Mouse (Mus musculus) MEL (cell line): ENCODE data around the gene Mef2b.
A peak's percentile ranks its signal among the peaks of the same experiment; 100 is the strongest.

ENCODE experiments used
- CTCF ChIP-seq, 3 experiments: IDR thresholded peaks in 2 of 3; conservative IDR thresholded peaks in 1 of 3; 2 replicates each; pipeline ENCODE4 v1.5.1; 2011 to 2012; ENCODE audit warnings: low read length in 3 of 3, low read depth in 2 of 3, mild to moderate bottlenecking in 2 of 3, improper control_type of control experiment in 1 of 3, inconsistent platforms in 1 of 3, mixed read lengths in 1 of 3, moderate library complexity in 1 of 3; ENCODE audit not compliant: control insufficient read depth in 1 of 3, insufficient read depth in 1 of 3, poor library complexity in 1 of 3, severe bottlenecking in 1 of 3
- EP300 ChIP-seq, 2 experiments: IDR thresholded peaks; 2 replicates each; pipeline ENCODE4 v1.6.1; 2011; ENCODE audit warnings: improper control_type of control experiment in 2 of 2, low read length in 2 of 2, low read depth in 1 of 2, mild to moderate bottlenecking in 1 of 2
- GATA1 ChIP-seq: IDR thresholded peaks from 2 replicates; pipeline ENCODE4 v1.6.1; 2011; ENCODE audit warnings: low read depth, low read length, improper control_type of control experiment
- HCFC1 ChIP-seq: IDR thresholded peaks from 2 replicates; pipeline ENCODE4 v1.6.1; 2012; ENCODE audit warnings: low read depth, mild to moderate bottlenecking, inconsistent platforms, low read length, improper control_type of control experiment, moderate library complexity
- KAT2A ChIP-seq: conservative IDR thresholded peaks from 2 replicates; pipeline ENCODE4 v1.6.1; 2012; ENCODE audit warnings: low read depth, low read length, improper control_type of control experiment, inconsistent platforms
- MAFK ChIP-seq: IDR thresholded peaks from 2 replicates; pipeline ENCODE4 v1.6.1; 2011; ENCODE audit warnings: low read depth, mild to moderate bottlenecking, low read length, improper control_type of control experiment, borderline replicate concordance
- POLR2A ChIP-seq, 2 experiments: IDR thresholded peaks; 2 replicates each; pipeline ENCODE4 v1.6.1; 2011 to 2012; ENCODE audit warnings: low read length in 2 of 2, mild to moderate bottlenecking in 2 of 2, control low read depth in 1 of 2, improper control_type of control experiment in 1 of 2, low read depth in 1 of 2, moderate library complexity in 1 of 2; ENCODE audit not compliant: control insufficient read depth in 1 of 2, insufficient read depth in 1 of 2, poor library complexity in 1 of 2
- POLR2AphosphoS5 ChIP-seq: IDR thresholded peaks from 2 replicates; pipeline ENCODE4 v1.6.1; 2012; ENCODE audit warnings: low read depth, borderline replicate concordance, mild to moderate bottlenecking, inconsistent platforms, low read length, moderate library complexity, mixed read lengths
- TAL1 ChIP-seq: IDR thresholded peaks from 2 replicates; pipeline ENCODE4 v1.6.1; 2012; ENCODE audit warnings: mild to moderate bottlenecking, inconsistent platforms, low read length, moderate library complexity, mixed read lengths
- USF1 ChIP-seq: IDR thresholded peaks from 2 replicates; pipeline ENCODE4 v1.6.1; 2014; ENCODE audit warnings: low read depth, mild to moderate bottlenecking, inconsistent platforms, low read length, improper control_type of control experiment, moderate library complexity

- TF ChIP-seq POLR2AphosphoS5: no peak
- TF ChIP-seq CTCF (IDR thresholded peaks at IDR 0.05 in 2 of 3, conservative IDR thresholded peaks at IDR 0.05 in 1 of 3; ENCODE audit: control insufficient read depth in 1 of 3, insufficient read depth in 1 of 3, low read depth in 2 of 3, low read length in 3 of 3, poor library complexity in 1 of 3, severe bottlenecking in 1 of 3): no peak
- TF ChIP-seq POLR2A (IDR thresholded peaks at IDR 0.05; ENCODE audit: control insufficient read depth in 1 of 2, insufficient read depth in 1 of 2, low read depth in 1 of 2, low read length in 2 of 2, poor library complexity in 1 of 2): no peak
- TF ChIP-seq TAL1: no peak
- TF ChIP-seq GATA1: no peak
- TF ChIP-seq EP300 (IDR thresholded peaks at IDR 0.05; ENCODE audit: low read depth in 1 of 2, low read length in 2 of 2): peak in 1 of 2 experiments; percentile 13; a peak in 1 of 4 replicates
- no peak for TF ChIP-seq KAT2A
- no peak for TF ChIP-seq HCFC1
- no peak for TF ChIP-seq MAFK
- TF ChIP-seq USF1: no peak
Observed at GRCm38 (mm10) chr8:70181212-70181902, 41.8 kb downstream of the Mef2b start.
